Mouse (Mus musculus): ENCODE measurements around the gene C2cd5. TPM values are rescaled to one million over a fixed set of nuclear protein-coding genes. Genes with fewer than 3 reads are reported as not detected.

The C2cd5 gene
- polyA plus RNA-seq, 1 experiment from 2014 or later: 26.7 TPM

- WGBS: 79% methylated on average over 13 of the region's 13 CpGs
- Histone ChIP-seq H3K27ac (ENCODE audit: low read length) (no peak overlapping the region), H3K9me3 (ENCODE audit: control insufficient read depth, low read length) (no peaks in the 10 kb centered on the region), H3K36me3 (ENCODE audit: control insufficient read depth, insufficient read depth, low read length) (no peaks in the 10 kb centered on the region), H3K9ac (ENCODE audit: low read length) (no peak overlapping the region), H3K4me3 (ENCODE audit: low read length) (no peak overlapping the region), H3K4me1 (replicated peaks; ENCODE audit: control insufficient read depth, insufficient read depth, low read length) (no peaks in the 10 kb centered on the region), H3K27me3 (ENCODE audit: control insufficient read depth, insufficient read depth, low read depth, low read length) (no peaks in the 10 kb centered on the region), H3K4me2 (ENCODE audit: low read depth, low read length) (no peak overlapping the region)
- ATAC-seq (ENCODE audit: low read depth): no peak
These were observed 8.1 kb upstream of the C2cd5 start for GRCm38 (mm10) chr6:143108031-143108430.

GRCm38 (mm10) chr6:143107611-143108010 is 7.7 kb upstream of the C2cd5 start:
- no peak overlapping the region for H3K4me2 ChIP-seq (ENCODE audit: low read depth, low read length)
- 90% methylated on average over 4 of the region's 4 CpGs for WGBS
- no peaks in the 10 kb centered on the region for H3K27me3 ChIP-seq (ENCODE audit: control insufficient read depth, insufficient read depth, low read depth, low read length)
- no peaks in the 10 kb centered on the region for H3K9me3 ChIP-seq (ENCODE audit: control insufficient read depth, low read length)
- H3K4me3 ChIP-seq (ENCODE audit: low read length): no peak overlapping the region
- ATAC-seq (ENCODE audit: low read depth): no peak
- no peaks in the 10 kb centered on the region for H3K36me3 ChIP-seq (ENCODE audit: control insufficient read depth, insufficient read depth, low read length)
- H3K9ac ChIP-seq (ENCODE audit: low read length): no peak overlapping the region
- no peaks in the 10 kb centered on the region for H3K4me1 ChIP-seq (replicated peaks; ENCODE audit: control insufficient read depth, insufficient read depth, low read length)
- H3K27ac ChIP-seq (ENCODE audit: low read length): no peak overlapping the region

DNA sequence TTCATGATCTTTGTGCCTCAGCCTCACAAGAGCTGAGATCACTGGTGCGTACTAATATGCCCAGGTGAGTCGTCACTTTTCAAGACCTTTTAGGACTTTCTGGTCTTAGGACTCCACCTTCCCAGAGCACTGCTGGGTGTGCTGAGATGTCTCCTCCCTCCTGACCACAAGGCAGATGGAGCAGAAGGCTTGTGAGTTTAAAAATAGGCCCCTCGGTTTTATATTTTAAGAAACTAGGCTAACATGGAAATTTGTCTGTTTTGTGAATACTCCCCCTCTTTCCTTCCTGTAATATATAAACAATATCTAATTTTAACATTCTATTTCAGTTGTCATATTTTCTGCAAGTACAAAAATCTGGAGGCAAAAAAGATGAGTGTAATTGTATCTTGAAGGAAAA is 5.8 kb upstream of the C2cd5 start:
- ATAC-seq (ENCODE audit: low read depth): no peak

GRCm38 (mm10) chr6:143103981-143104680 is 4.2 kb upstream of the C2cd5 start:
- Histone ChIP-seq H3K4me2 (ENCODE audit: low read depth, low read length) (no peak overlapping the region), H3K4me1 (replicated peaks; ENCODE audit: control insufficient read depth, insufficient read depth, low read length) (peaks cover under 1% of the 10 kb centered on the region), H3K9ac (ENCODE audit: low read length) (no peak overlapping the region), H3K36me3 (ENCODE audit: control insufficient read depth, insufficient read depth, low read length) (no peaks in the 10 kb centered on the region), H3K4me3 (ENCODE audit: low read length) (no peak overlapping the region), H3K27ac (ENCODE audit: low read length) (no peak overlapping the region), H3K27me3 (ENCODE audit: control insufficient read depth, insufficient read depth, low read depth, low read length) (no peaks in the 10 kb centered on the region), H3K9me3 (ENCODE audit: control insufficient read depth, low read length) (no peaks in the 10 kb centered on the region)
- no peak for ATAC-seq (ENCODE audit: low read depth)
- 60% methylated on average over 7 of the region's 7 CpGs for WGBS

More for the DNA sequence above, 5.8 kb upstream of the C2cd5 start:
- no peaks in the 10 kb centered on the region for H3K27me3 ChIP-seq (ENCODE audit: control insufficient read depth, insufficient read depth, low read depth, low read length)
- H3K9me3 ChIP-seq (ENCODE audit: control insufficient read depth, low read length): no peaks in the 10 kb centered on the region
- WGBS: 73% methylated on average over 3 of the region's 3 CpGs
- no peak overlapping the region for H3K27ac ChIP-seq (ENCODE audit: low read length)
- H3K9ac ChIP-seq (ENCODE audit: low read length): no peak overlapping the region
- no peaks in the 10 kb centered on the region for H3K4me1 ChIP-seq (replicated peaks; ENCODE audit: control insufficient read depth, insufficient read depth, low read length)
- no peak overlapping the region for H3K4me2 ChIP-seq (ENCODE audit: low read depth, low read length)
- no peaks in the 10 kb centered on the region for H3K36me3 ChIP-seq (ENCODE audit: control insufficient read depth, insufficient read depth, low read length)
- H3K4me3 ChIP-seq (ENCODE audit: low read length): no peak overlapping the region

DNA sequence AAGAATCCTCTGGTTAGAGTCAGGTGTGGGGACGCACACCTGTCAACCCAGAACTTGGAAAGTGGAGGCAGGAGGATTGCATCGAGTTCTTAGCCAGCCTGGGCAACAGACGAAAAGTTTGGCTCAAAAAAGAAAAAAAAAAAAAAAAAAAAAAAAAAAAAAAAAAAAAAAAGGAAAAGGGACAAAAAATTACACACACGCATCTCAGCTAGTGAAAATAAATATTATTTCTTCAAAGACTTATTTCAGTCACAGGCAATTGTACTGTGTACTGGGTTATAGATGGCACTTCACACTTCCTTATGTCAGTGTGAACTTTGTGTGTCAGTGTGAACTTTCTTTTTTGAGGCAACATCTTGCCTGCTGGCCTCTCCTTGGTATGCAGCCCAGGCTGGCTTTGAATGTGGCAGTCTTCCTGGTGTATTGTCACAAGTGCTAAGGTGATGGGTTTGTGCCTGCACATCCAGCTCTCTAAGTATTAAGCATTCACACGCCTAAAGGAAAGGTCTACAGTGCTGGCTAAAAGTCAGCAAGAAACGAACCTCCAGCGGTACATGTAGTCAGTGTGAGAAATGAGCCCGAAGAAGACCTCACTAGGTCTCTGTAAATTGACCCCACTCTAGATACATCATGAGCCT is 656 bp upstream of the C2cd5 start:
- no peak; the same call in 1 of the 2 replicates for ATAC-seq (ENCODE audit: low read depth)
- Histone ChIP-seq H3K4me3 (ENCODE audit: low read length) (peak overlapping the region; percentile 78), H3K36me3 (ENCODE audit: control insufficient read depth, insufficient read depth, low read length) (peaks cover 4% of the 10 kb centered on the region; the same call in 1 of the 2 replicates), H3K4me2 (ENCODE audit: low read depth, low read length) (peak overlapping the region; percentile 79), H3K9me3 (ENCODE audit: control insufficient read depth, low read length) (no peaks in the 10 kb centered on the region), H3K27me3 (ENCODE audit: control insufficient read depth, insufficient read depth, low read depth, low read length) (no peaks in the 10 kb centered on the region), H3K4me1 (replicated peaks; ENCODE audit: control insufficient read depth, insufficient read depth, low read length) (peaks cover 3% of the 10 kb centered on the region), H3K27ac (ENCODE audit: low read length) (no peak overlapping the region), H3K9ac (ENCODE audit: low read length) (peak overlapping the region; percentile 65)
- WGBS: 34% methylated on average over 8 of the region's 8 CpGs

- H3K27me3 ChIP-seq (ENCODE audit: control insufficient read depth, insufficient read depth, low read depth, low read length): no peaks in the 10 kb centered on the region
- H3K4me2 ChIP-seq (ENCODE audit: low read depth, low read length): peak overlapping the region; percentile 88
- peaks cover 4% of the 10 kb centered on the region; the same call in 1 of the 2 replicates for H3K36me3 ChIP-seq (ENCODE audit: control insufficient read depth, insufficient read depth, low read length)
- peak overlapping the region; percentile 70 for H3K27ac ChIP-seq (ENCODE audit: low read length)
- peaks cover 3% of the 10 kb centered on the region for H3K4me1 ChIP-seq (replicated peaks; ENCODE audit: control insufficient read depth, insufficient read depth, low read length)
- under 1% methylated on average over 29 of the region's 32 CpGs for WGBS
- peak; percentile 56 for ATAC-seq (ENCODE audit: low read depth)
- no peaks in the 10 kb centered on the region for H3K9me3 ChIP-seq (ENCODE audit: control insufficient read depth, low read length)
- peak overlapping the region; percentile 80 for H3K9ac ChIP-seq (ENCODE audit: low read length)
- peak overlapping the region; percentile 78 for H3K4me3 ChIP-seq (ENCODE audit: low read length)
These were observed 660 bp downstream of the C2cd5 start for GRCm38 (mm10) chr6:143099281-143099680.

DNA sequence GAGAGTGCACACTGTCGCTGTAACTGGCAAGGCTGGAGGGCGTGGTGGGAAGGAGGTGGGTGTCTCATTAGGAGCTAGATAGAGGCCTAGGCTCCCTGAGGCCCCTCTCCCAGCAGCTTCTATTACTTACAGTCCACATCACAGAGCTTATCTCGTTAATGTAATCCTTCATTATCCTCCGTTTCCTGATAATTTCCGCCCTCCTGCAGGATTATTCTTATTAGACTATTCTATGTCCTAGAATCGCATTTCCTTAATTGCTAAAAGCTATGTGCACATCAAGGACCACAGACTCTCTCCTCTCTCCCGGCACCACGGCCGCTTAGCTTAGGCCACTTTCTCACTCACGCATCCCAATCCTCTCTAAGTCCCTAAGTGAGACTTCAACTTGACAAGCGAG is 4.8 kb downstream of the C2cd5 start:
- no peak overlapping the region for H3K4me2 ChIP-seq (ENCODE audit: low read depth, low read length)
- 79% methylated on average over 11 of the region's 11 CpGs for WGBS
- no peak overlapping the region for H3K9ac ChIP-seq (ENCODE audit: low read length)
- no peak overlapping the region for H3K27ac ChIP-seq (ENCODE audit: low read length)
- ATAC-seq (ENCODE audit: low read depth): no peak
- no peak overlapping the region for H3K4me3 ChIP-seq (ENCODE audit: low read length)
- no peaks in the 10 kb centered on the region for H3K9me3 ChIP-seq (ENCODE audit: control insufficient read depth, low read length)
- H3K36me3 ChIP-seq (ENCODE audit: control insufficient read depth, insufficient read depth, low read length): peaks cover 10% of the 10 kb centered on the region; the same call in 1 of the 2 replicates
- peaks cover 3% of the 10 kb centered on the region for H3K4me1 ChIP-seq (replicated peaks; ENCODE audit: control insufficient read depth, insufficient read depth, low read length)
- no peaks in the 10 kb centered on the region for H3K27me3 ChIP-seq (ENCODE audit: control insufficient read depth, insufficient read depth, low read depth, low read length)

DNA sequence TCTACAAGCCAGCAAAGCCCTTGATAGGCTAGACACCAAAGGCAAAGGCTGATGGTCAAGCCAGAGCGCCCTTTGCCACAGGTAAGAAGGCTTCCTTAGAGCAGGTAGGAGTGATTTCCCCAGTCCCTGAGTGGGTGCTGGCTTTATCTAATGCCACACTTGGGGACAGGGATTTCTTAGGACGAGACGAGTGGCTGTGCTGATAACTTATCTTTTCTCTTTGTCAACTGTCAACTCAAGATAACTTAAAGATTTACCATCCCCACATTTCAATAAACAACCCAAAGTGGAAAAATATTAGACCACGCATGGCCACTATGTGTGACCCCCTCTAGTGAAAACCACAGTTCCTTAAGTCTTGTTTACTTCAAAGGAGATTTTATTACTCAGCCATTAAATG is 7.1 kb downstream of the C2cd5 start:
- Histone ChIP-seq H3K36me3 (ENCODE audit: control insufficient read depth, insufficient read depth, low read length) (peaks cover 16% of the 10 kb centered on the region; the same call in 1 of the 2 replicates), H3K27me3 (ENCODE audit: control insufficient read depth, insufficient read depth, low read depth, low read length) (no peaks in the 10 kb centered on the region), H3K27ac (ENCODE audit: low read length) (no peak overlapping the region), H3K4me3 (ENCODE audit: low read length) (no peak overlapping the region), H3K9me3 (ENCODE audit: control insufficient read depth, low read length) (no peaks in the 10 kb centered on the region), H3K4me2 (ENCODE audit: low read depth, low read length) (no peak overlapping the region), H3K9ac (ENCODE audit: low read length) (no peak overlapping the region), H3K4me1 (replicated peaks; ENCODE audit: control insufficient read depth, insufficient read depth, low read length) (no peaks in the 10 kb centered on the region)
- 53% methylated on average over 4 of the region's 4 CpGs for WGBS
- no peak for ATAC-seq (ENCODE audit: low read depth)

DNA sequence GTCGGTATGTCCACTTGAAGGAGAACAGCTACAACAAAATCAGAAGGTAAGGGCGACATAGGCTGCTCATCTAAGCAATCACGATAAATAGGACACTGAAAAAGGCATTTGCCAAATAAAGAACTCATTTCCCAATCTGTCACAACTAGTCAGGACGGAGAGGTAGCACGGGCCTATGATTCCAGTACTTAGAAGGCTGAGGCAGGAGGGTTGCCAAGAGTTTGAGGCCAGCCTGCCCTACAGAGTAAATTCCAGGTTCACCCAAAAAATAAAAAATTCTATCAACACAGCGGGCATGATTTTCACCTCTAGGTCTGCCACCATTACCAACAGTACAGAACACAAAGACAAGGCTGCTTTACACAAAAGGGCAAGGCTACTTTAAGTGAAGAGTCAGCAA is 8.9 kb downstream of the C2cd5 start:
- 91% methylated on average over 6 of the region's 6 CpGs for WGBS
- no peak overlapping the region for H3K4me2 ChIP-seq (ENCODE audit: low read depth, low read length)
- no peaks in the 10 kb centered on the region for H3K9me3 ChIP-seq (ENCODE audit: control insufficient read depth, low read length)
- H3K27ac ChIP-seq (ENCODE audit: low read length): no peak overlapping the region
- no peaks in the 10 kb centered on the region for H3K4me1 ChIP-seq (replicated peaks; ENCODE audit: control insufficient read depth, insufficient read depth, low read length)
- H3K36me3 ChIP-seq (ENCODE audit: control insufficient read depth, insufficient read depth, low read length): peaks cover 12% of the 10 kb centered on the region; the same call in 1 of the 2 replicates
- no peaks in the 10 kb centered on the region for H3K27me3 ChIP-seq (ENCODE audit: control insufficient read depth, insufficient read depth, low read depth, low read length)
- ATAC-seq (ENCODE audit: low read depth): no peak
- H3K4me3 ChIP-seq (ENCODE audit: low read length): no peak overlapping the region
- H3K9ac ChIP-seq (ENCODE audit: low read length): no peak overlapping the region

Data from lung, embryonic 16.5 days (tissue).